Mouse (Mus musculus) heart, adult 2 months (tissue): Measurements from ENCODE around the gene Opn4.

Experiments
- CTCF ChIP-seq: fragments of 200-600 bp; IDR thresholded peaks from 2 replicates; pipeline ENCODE4 v1.8.1; 2022; ENCODE audit warnings: antibody characterized with exemption, mild to moderate bottlenecking, moderate library complexity
- EP300 ChIP-seq: fragments of 200-500 bp; IDR thresholded peaks from 2 replicates; pipeline ENCODE4 v1.6.1; 2011; ENCODE audit warnings: low read depth, low read length, control low read depth; ENCODE audit not compliant: insufficient read depth
- POLR2A ChIP-seq: fragments of 200-500 bp; IDR thresholded peaks from 2 replicates; pipeline ENCODE4 v1.6.1; 2011; ENCODE audit warnings: mild to moderate bottlenecking, low read depth, low read length, control low read depth; ENCODE audit not compliant: insufficient read depth

DNA sequence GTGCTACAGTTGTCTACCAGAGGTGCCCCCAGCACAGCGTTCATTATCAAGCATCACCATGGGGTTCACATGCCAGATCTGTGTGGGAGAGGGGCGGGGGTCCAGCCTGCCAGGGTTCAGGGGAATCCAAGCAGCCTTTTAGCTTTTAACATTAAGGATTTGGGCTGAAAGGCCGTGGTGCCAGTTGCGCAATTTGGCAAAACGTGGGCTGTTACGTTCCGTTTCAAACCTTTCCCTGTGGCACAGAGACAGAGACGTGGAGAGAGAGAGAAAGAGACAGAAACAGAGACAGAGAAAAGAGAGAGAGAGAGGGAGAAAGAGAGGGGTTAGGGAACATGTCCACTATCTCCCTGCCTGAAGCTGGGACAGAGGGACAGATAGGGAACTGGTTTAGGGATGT, 38.3 kb downstream of the Opn4 start:
- TF ChIP-seq EP300 = no peak
- no peak for TF ChIP-seq CTCF
- no peak for TF ChIP-seq POLR2A
